Mouse (Mus musculus): ENCODE results near the gene Mlx.

- TF ChIP-seq CTCF (IDR thresholded peaks at IDR 0.05; ENCODE audit: low read depth, low read length) = no peak
- TF ChIP-seq POLR2A (IDR thresholded peaks at IDR 0.05; ENCODE audit: borderline replicate concordance, low read depth, low read length) = no peak
Measured at GRCm38 (mm10) chr11:101071810-101072428, 15.2 kb upstream of the Mlx start.

All from bone marrow macrophage, adult 2 months (primary cell).